Mouse (Mus musculus): ENCODE data around the gene Epha10. TPM values are rescaled to one million over a fixed set of nuclear protein-coding genes. Genes with fewer than 3 reads are reported as not detected.

Epha10 gene
- total RNA-seq, 2 experiments from 2014 or later: 4.5 to 4.9 TPM

Other genes starting within 250 kb of the Epha10 start
- under 1 TPM; 0.24 to 0.27 TPM for gene Pou3f1, start 224.1 kb upstream of the Epha10 start, total RNA-seq (2021)
- gene Utp11, start 187.3 kb upstream of the Epha10 start, total RNA-seq (2021): 10 to 100 TPM; 29.4 to 29.9 TPM
- gene Fhl3, start 180.2 kb upstream of the Epha10 start, total RNA-seq (2021): 10 to 100 TPM in 1 of 2 experiments, 1 to 10 TPM in 1; 9.5 to 15.8 TPM
- gene Sf3a3, start 166.1 kb upstream of the Epha10 start, total RNA-seq (2021): 10 to 100 TPM; 39.2 to 40.3 TPM
- gene Inpp5b, start 139.0 kb upstream of the Epha10 start, total RNA-seq (2021): 10 to 100 TPM; 20.4 to 25.4 TPM
- gene Mtf1, start 78.8 kb upstream of the Epha10 start, total RNA-seq (2021): 10 to 100 TPM; 24.0 to 24.7 TPM
- 10 to 100 TPM; 34.9 to 42.9 TPM for gene Yrdc, start 30.2 kb upstream of the Epha10 start, total RNA-seq (2021)
- gene 1110065P20Rik, start 29.7 kb upstream of the Epha10 start, total RNA-seq (2021): 10 to 100 TPM; 49.6 to 54.7 TPM
- 1 to 10 TPM; 3.5 to 5.2 TPM for gene Maneal, start 18.7 kb upstream of the Epha10 start, total RNA-seq (2021)
- gene 9930104L06Rik, start 56.1 kb downstream of the Epha10 start, total RNA-seq (2021): 10 to 100 TPM in 1 of 2 experiments, 1 to 10 TPM in 1; 9.6 to 11.1 TPM
- 10 to 100 TPM; 18.6 to 19.2 TPM for gene Cdca8, start 58.4 kb downstream of the Epha10 start, total RNA-seq (2021)
- gene Rspo1, start 105.5 kb downstream of the Epha10 start, total RNA-seq (2021): 1 to 10 TPM; 5.2 to 6.0 TPM
- gene Gnl2, start 135.7 kb downstream of the Epha10 start, total RNA-seq (2021): 10 to 100 TPM; 51.9 to 55.5 TPM
- gene Dnali1, start 184.8 kb downstream of the Epha10 start, total RNA-seq (2021): not detected
- gene Snip1, start 185.8 kb downstream of the Epha10 start, total RNA-seq (2021): 10 to 100 TPM; 15.5 to 16.7 TPM
- gene Meaf6, start 204.2 kb downstream of the Epha10 start, total RNA-seq (2021): 10 to 100 TPM; 23.8 to 36.0 TPM
- 1 to 10 TPM; 4.6 to 6.8 TPM for gene Zc3h12a, start 246.9 kb downstream of the Epha10 start, total RNA-seq (2021)